Mouse (Mus musculus): ENCODE data around the gene Olfr231. TPM values are rescaled to one million over a fixed set of nuclear protein-coding genes. Genes with fewer than 3 reads are reported as not detected.

Olfr231 gene
- total RNA-seq (2023): not detected

GRCm38 (mm10) chr1:174121062-174121461 lies at the start of gene Olfr231:
Olfr231 (minus strand) TSS chr1:174121162.

DNA sequence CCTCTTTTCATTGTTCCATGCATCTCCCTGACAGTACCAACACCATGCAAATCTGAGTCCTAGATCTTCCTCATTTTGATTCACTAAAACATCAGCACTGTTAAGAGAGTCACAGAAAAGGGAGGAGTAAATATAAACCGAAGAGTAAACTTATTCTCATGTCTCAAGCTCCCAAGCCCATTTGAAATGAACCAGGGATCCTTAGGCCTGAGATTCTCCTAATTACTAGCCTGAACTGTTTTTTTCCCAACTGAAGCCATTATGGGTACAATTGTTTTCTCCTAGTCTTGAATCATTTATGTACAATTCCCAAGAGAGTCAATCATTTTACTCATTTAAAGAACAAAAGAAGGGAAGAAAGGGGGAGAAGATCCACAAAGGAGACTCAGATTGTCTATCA lies 34.4 kb upstream of the Olfr231 start, which contains the start of gene Olfr420:
Olfr420 (plus strand) TSS at position 301 of the 400 bp plus-strand sequence.

GRCm38 (mm10) chr1:174131217-174131616 lies 10.3 kb upstream of the Olfr231 start, which contains the start of gene Olfr424:
Olfr424 (plus strand) TSS chr1:174131517.

DNA sequence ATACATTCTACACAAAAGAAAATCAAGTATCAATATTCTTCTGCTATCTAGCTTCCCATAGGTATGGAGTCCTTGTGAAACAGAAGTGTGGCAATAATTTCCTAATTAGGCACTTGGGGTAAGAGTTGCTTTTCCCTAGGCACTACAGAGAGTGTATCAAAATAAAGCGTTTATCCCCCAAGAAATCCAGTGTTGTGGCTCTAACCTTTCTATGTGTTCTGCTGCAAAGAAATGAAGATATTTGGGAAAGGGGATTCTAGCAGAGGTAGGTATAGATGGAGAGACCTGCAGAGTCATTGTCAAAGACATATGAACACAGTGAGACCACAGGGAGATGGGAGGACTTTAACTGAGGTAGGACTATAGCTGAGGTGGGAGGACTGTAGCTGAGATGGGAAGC lies 24.4 kb downstream of the Olfr231 start, which contains the start of gene Olfr427:
Olfr427 (plus strand) TSS at position 301 of the 400 bp plus-strand sequence.

DNA sequence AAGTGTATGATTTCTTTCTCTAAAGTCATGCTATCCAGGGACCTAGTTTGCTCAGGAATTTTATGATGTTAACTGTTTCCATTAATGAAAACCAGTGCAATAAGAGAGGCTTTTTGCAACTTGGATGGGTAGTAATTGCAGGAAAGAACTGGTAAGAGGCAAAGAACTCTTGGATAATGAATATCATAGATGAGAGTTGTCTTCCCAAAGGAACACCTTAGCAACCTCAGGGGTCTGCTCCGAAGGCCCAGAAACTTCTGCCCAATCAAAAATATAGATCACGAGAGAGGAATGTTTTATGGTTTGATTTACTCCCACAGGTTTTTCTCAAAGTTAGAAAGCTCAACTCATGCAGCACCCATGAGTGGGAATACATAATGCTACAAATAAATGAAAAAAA lies 36.9 kb downstream of the Olfr231 start, which contains the start of gene Olfr429:
Olfr429 (plus strand) TSS at position 301 of the 400 bp plus-strand sequence.

DNA sequence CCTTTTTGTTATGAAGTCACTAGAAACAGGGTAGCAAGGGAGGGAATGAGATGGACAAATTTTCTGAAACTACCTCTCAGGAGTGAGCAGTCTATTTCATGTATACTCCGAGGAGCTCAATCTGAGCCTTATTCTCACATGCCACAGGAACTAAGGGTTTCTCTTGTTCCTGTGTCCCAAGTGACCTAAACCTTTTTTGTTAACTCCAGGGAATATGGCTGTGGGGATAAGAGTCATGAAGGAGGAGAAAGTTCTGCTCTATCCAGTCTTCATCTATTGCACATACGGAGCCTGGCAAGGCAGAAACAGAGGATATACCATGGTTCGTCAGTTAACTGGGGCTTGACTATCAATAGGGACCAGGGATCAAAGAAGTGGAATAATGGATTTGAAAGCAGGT lies 54.7 kb downstream of the Olfr231 start, which contains the start of gene Olfr430:
Olfr430 (plus strand) TSS at position 301 of the 400 bp plus-strand sequence.

Other genes starting within 250 kb of the Olfr231 start
- not detected for gene Ifi211, start 208.1 kb downstream of the Olfr231 start, total RNA-seq (2023)
- 269 TPM for gene Mndal, start 178.7 kb downstream of the Olfr231 start, total RNA-seq (2023)
- 172 TPM for gene Ifi203, start 178.5 kb downstream of the Olfr231 start, total RNA-seq (2023)
- gene Ifi202b, start 138.4 kb downstream of the Olfr231 start, total RNA-seq (2023): not detected
- 5.3 TPM for gene Ifi205, start 89.4 kb downstream of the Olfr231 start, total RNA-seq (2023)
- gene Olfr433, start 80.5 kb downstream of the Olfr231 start, total RNA-seq (2023): not detected
- not detected for gene Olfr432, start 72.0 kb downstream of the Olfr231 start, total RNA-seq (2023)
- not detected for gene Olfr430, start 54.6 kb downstream of the Olfr231 start, total RNA-seq (2023)
- gene Olfr429, start 36.8 kb downstream of the Olfr231 start, total RNA-seq (2023): not detected
- gene Olfr427, start 24.3 kb downstream of the Olfr231 start, total RNA-seq (2023): not detected
- not detected for gene Olfr424, start 10.4 kb upstream of the Olfr231 start, total RNA-seq (2023)
- not detected for gene Olfr420, start 34.5 kb upstream of the Olfr231 start, total RNA-seq (2023)
- 0.21 TPM for gene Spta1, start 51.6 kb upstream of the Olfr231 start, total RNA-seq (2023)
- not detected for gene Olfr419, start 130.9 kb upstream of the Olfr231 start, total RNA-seq (2023)
- gene Mptx1, start 209.4 kb upstream of the Olfr231 start, total RNA-seq (2023): not detected
- not detected for gene Olfr417, start 244.0 kb upstream of the Olfr231 start, total RNA-seq (2023)

Data from CD4-positive naive resting alpha-beta T cell, adult 57 days (primary cell).